Comparison of ENCODE assay signal across 24 mouse cellular contexts in genomic region chr5:25847154-25847553, GRCm38 (mm10).
DNase-seq lines count a peak whose midpoint lies in the region; ATAC-seq lines count a peak whose summit lies in the region.
"Had no signal": no experiment of that assay in that cellular context is flagged by ENCODE, and none has a peak within 500 bp of the region (broad histone marks: within the 10 kb centered on the region; RNA-seq: fewer than 3 reads in every experiment).

No protein-coding gene starts in this region.

- no peaks in the 10 kb centered on the region for H3K4me1 ChIP-seq in hindbrain, embryonic 10.5 days (replicated peaks)
- H3K4me1 ChIP-seq: embryonic facial prominence, embryonic 10.5 days; embryonic facial prominence, embryonic 12.5 days; forebrain, embryonic 13.5 days; forebrain, embryonic 15.5 days had no signal

- 88% methylated on average over 7 of the region's 7 CpGs for WGBS in hindbrain, embryonic 10.5 days

- no peaks in the 10 kb centered on the region for H3K36me3 ChIP-seq in hindbrain, embryonic 10.5 days
- H3K36me3 ChIP-seq: embryonic facial prominence, embryonic 10.5 days; embryonic facial prominence, embryonic 12.5 days; forebrain, embryonic 15.5 days had no signal

- H3K9me3 ChIP-seq in hindbrain, embryonic 10.5 days, result no peaks in the 10 kb centered on the region
- H3K9me3 ChIP-seq: embryonic facial prominence, embryonic 10.5 days; embryonic facial prominence, embryonic 12.5 days; forebrain, embryonic 13.5 days; forebrain, embryonic 15.5 days; G1E had no signal

- peak; percentile 36; the same call in 1 of the 2 replicates for ATAC-seq in common myeloid progenitor, adult 5-6 weeks (replicated peaks; ENCODE audit: low read depth, poor library complexity, severe bottlenecking)
- peak; percentile 55 for ATAC-seq in erythroid progenitor cell, adult 5-6 weeks (replicated peaks; ENCODE audit: low FRiP score, poor library complexity, severe bottlenecking)
- ATAC-seq in megakaryocyte-erythroid progenitor cell, adult 5-6 weeks (replicated peaks; ENCODE audit: low FRiP score, low TSS enrichment, poor library complexity, severe bottlenecking), result 0 out of 2 replicates have a peak, but pooled peaks have one; percentile 56
- no peak for ATAC-seq in activated CD4-positive, CD25-positive, alpha-beta regulatory T cell, adult 4 months
- ATAC-seq: forebrain, embryonic 13.5 days; forebrain, embryonic 15.5 days; forebrain, postnatal 0 days; Patski had no signal

- H3K4me3 ChIP-seq in hindbrain, embryonic 10.5 days, result no peak overlapping the region
- H3K4me3 ChIP-seq: embryonic facial prominence, embryonic 10.5 days; embryonic facial prominence, embryonic 12.5 days; erythroblast, embryonic 14.5 days; forebrain, embryonic 13.5 days; forebrain, embryonic 15.5 days had no signal

- no peaks in the 10 kb centered on the region for H3K27me3 ChIP-seq in hindbrain, embryonic 10.5 days (ENCODE audit: insufficient read depth, poor library complexity, severe bottlenecking)
- H3K27me3 ChIP-seq: embryonic facial prominence, embryonic 12.5 days; forebrain, embryonic 13.5 days; forebrain, embryonic 15.5 days had no signal

- H3K27ac ChIP-seq in hindbrain, embryonic 10.5 days, result no peak overlapping the region
- H3K27ac ChIP-seq: embryonic facial prominence, embryonic 10.5 days; embryonic facial prominence, embryonic 12.5 days; forebrain, embryonic 13.5 days; forebrain, embryonic 15.5 days had no signal

- DNase-seq in spleen, postnatal 10 days (ENCODE audit: low spot score in 2 of 2), result peak; percentile 31 to 43
- no peak for DNase-seq in spleen, postnatal 4 days (ENCODE audit: low spot score in 2 of 2)
- no peak for DNase-seq in hindbrain, embryonic 10.5 days (ENCODE audit: low spot score)
- no peak for DNase-seq in adrenal gland, adult 8-10 months
- DNase-seq: adrenal gland, postnatal 10 days; adrenal gland, postnatal 25 days; cerebellum, adult 11 months; cerebellum, adult 18-20 months; cerebellum, adult 8-10 months; cerebellum, adult 9-11 months; cerebellum, postnatal 14 days; cerebellum, postnatal 36 days; forebrain, postnatal 0 days had no signal

Comparison
In these comparisons a context has a peak if more than half of its experiments do, and no peak if none do; other contexts are left out.
1. DNase-seq: peak in spleen, postnatal 10 days (2 of 2); none in spleen, postnatal 4 days (0 of 2), hindbrain, embryonic 10.5 days (single experiment) and adrenal gland, adult 8-10 months (single experiment).